19 mouse cellular contexts compared by ENCODE assay signal in the genomic region with DNA sequence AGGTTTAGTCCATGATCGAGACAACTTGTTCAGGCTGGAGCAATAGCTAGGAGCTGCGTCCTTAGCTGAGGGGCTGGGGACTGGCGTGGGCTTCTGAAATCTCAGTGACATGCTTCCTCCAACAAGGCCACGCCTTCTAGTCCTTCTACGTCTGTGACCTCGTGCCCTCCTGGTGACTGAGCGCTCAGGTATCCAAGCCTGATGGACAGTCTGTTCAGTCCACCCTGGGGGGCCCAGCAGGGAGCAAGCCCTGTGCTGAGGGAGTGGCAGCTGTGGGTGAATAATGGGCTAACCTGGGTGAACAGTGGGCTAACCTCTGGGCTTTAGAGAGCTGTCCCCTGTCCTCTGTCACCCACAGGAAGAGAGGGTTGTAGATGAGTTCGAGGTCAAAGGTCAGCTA. TPM values are rescaled to one million over a fixed set of nuclear protein-coding genes. Genes with fewer than 3 reads are reported as not detected.
"Had no signal": no experiment of that assay in that cellular context is flagged by ENCODE, and none has a peak within 500 bp of the region (broad histone marks: within the 10 kb centered on the region; RNA-seq: fewer than 3 reads in every experiment).

No protein-coding gene starts in this region.

- H3K27ac ChIP-seq: hindbrain, embryonic 15.5 days; liver, embryonic 15.5 days; midbrain, embryonic 10.5 days; midbrain, embryonic 15.5 days; neural tube, embryonic 12.5 days had no signal

- DNase-seq: kidney, adult 11 months; left cerebral cortex, postnatal 4 days; liver; lung, adult 2 months; lung, postnatal 36 days had no signal

- H3K4me3 ChIP-seq: hindbrain, embryonic 15.5 days; liver, embryonic 15.5 days; midbrain, embryonic 10.5 days; midbrain, embryonic 15.5 days; neural tube, embryonic 12.5 days had no signal

- H3K4me2 ChIP-seq: hindbrain, embryonic 15.5 days; liver, embryonic 15.5 days; midbrain, embryonic 15.5 days; neural tube, embryonic 12.5 days had no signal

- ATAC-seq: lung, postnatal 0 days; midbrain, embryonic 15.5 days had no signal

- H3K9ac ChIP-seq: hindbrain, embryonic 15.5 days; liver, embryonic 15.5 days; midbrain, embryonic 15.5 days; neural tube, embryonic 12.5 days had no signal

- H3K27me3 ChIP-seq: hindbrain, embryonic 15.5 days; liver, embryonic 15.5 days; midbrain, embryonic 15.5 days; neural tube, embryonic 12.5 days had no signal

- H3K9me3 ChIP-seq: hindbrain, embryonic 15.5 days; liver, embryonic 15.5 days; midbrain, embryonic 10.5 days; midbrain, embryonic 15.5 days; neural tube, embryonic 12.5 days had no signal

RNA-seq across cellular contexts. Expression of a gene that starts 13.1 kb away (rescaled TPM):
- total RNA-seq: layer of hippocampus, adult 8-10 months; layer of hippocampus, postnatal 14 days; left cerebral cortex, adult 18-20 months; left cerebral cortex, postnatal 10 days; left cerebral cortex, postnatal 4 days; megakaryocyte, adult 5-6 weeks; monocyte, adult 5-6 weeks; neutrophil, adult 5-6 weeks had no signal
- polyA plus RNA-seq: hindbrain, embryonic 15.5 days; large intestine, adult 2 months; liver, embryonic 15.5 days; lung, adult 2 months; lung, postnatal 0 days; midbrain, embryonic 10.5 days; midbrain, embryonic 15.5 days; neural tube, embryonic 12.5 days had no signal

RNA-seq across cellular contexts. Expression of a gene that starts 23.9 kb away (rescaled TPM):
- total RNA-seq: layer of hippocampus, postnatal 14 days; left cerebral cortex, postnatal 4 days; monocyte, adult 5-6 weeks; neutrophil, adult 5-6 weeks had no signal
- polyA plus RNA-seq: hindbrain, embryonic 15.5 days; liver, embryonic 15.5 days; lung, postnatal 0 days; midbrain, embryonic 10.5 days; midbrain, embryonic 15.5 days; neural tube, embryonic 12.5 days had no signal

RNA-seq across cellular contexts. Expression of a gene that starts 41.5 kb away (rescaled TPM):
- total RNA-seq: layer of hippocampus, adult 8-10 months; layer of hippocampus, postnatal 14 days; left cerebral cortex, adult 18-20 months; left cerebral cortex, postnatal 10 days; left cerebral cortex, postnatal 4 days; megakaryocyte, adult 5-6 weeks; monocyte, adult 5-6 weeks; neutrophil, adult 5-6 weeks had no signal
- polyA plus RNA-seq: hindbrain, embryonic 15.5 days; liver, embryonic 15.5 days; lung, adult 2 months; lung, postnatal 0 days; midbrain, embryonic 10.5 days; midbrain, embryonic 15.5 days; neural tube, embryonic 12.5 days had no signal
